Mouse (Mus musculus) brain, embryonic 14.5 days (tissue): ENCODE results near the gene Arpc2. TPM values are rescaled to one million over a fixed set of nuclear protein-coding genes. Genes with fewer than 3 reads are reported as not detected.

Experiments used
- DNase-seq: peaks from one replicate; pipeline ENCODE4 v3.0.0-alpha.2; 2011; ENCODE audit warnings: low read depth
- CTCF ChIP-seq: fragments of 200-500 bp; IDR thresholded peaks from 2 replicates; pipeline ENCODE4 v1.5.1; 2012; ENCODE audit warnings: inconsistent platforms, mild to moderate bottlenecking, moderate library complexity, borderline replicate concordance; ENCODE audit not compliant: insufficient read depth, insufficient read length; ENCODE audit errors: extremely low read depth
- POLR2A ChIP-seq: fragments of 200-500 bp; IDR thresholded peaks from 2 replicates; pipeline ENCODE4 v1.6.1; 2012; ENCODE audit warnings: mild to moderate bottlenecking, inconsistent platforms, borderline replicate concordance; ENCODE audit not compliant: poor library complexity, insufficient read depth, insufficient read length, severe bottlenecking; ENCODE audit errors: extremely low read depth
- polyA plus RNA-seq: library from polyadenylated mRNA; depleted of rRNA; stranded (reverse); fragments of >200 nt; gene quantifications from 2 replicates; pipeline ENCODE4 v1.2.3, GENCODE M21; 2012

The Arpc2 gene
- polyA plus RNA-seq, 1 experiment: 224 TPM

DNA sequence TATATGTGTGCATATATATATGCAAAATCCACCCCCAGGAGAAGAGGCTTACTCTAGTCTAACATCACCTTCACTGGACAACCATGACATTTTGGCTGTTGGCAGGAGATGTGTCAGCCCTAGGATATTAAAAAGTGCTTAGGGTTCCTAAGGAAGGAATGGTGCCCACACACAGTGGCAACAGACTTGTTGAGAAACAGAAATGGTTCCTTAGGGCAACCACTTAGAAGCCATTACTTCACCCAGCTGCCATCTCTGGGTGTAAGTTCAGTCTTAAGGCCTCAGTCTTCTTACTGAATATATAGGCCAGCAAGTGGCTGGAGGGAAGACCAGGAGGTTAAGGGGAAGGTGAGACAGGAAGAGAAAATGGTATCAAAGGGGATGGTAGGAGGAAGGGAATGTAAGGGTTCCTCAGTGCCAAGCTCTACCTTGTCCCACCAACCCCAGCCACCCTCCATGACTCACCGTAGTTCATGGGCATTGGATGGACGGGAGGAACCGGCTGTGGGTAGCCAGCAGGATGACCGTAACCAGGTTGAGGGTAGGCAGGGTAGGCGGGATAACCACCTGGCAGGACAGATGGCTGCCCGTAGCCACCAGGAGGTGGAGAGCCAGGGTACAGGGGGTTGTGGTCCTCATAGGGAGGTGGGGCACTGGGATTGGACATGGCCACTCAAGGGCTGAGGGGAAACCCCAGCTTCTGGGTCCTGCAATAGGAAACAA lies 59.0 kb downstream of the Arpc2 start:
- TF ChIP-seq POLR2A (no peak), CTCF (no peak)
- DNase-seq: no peak

DNA sequence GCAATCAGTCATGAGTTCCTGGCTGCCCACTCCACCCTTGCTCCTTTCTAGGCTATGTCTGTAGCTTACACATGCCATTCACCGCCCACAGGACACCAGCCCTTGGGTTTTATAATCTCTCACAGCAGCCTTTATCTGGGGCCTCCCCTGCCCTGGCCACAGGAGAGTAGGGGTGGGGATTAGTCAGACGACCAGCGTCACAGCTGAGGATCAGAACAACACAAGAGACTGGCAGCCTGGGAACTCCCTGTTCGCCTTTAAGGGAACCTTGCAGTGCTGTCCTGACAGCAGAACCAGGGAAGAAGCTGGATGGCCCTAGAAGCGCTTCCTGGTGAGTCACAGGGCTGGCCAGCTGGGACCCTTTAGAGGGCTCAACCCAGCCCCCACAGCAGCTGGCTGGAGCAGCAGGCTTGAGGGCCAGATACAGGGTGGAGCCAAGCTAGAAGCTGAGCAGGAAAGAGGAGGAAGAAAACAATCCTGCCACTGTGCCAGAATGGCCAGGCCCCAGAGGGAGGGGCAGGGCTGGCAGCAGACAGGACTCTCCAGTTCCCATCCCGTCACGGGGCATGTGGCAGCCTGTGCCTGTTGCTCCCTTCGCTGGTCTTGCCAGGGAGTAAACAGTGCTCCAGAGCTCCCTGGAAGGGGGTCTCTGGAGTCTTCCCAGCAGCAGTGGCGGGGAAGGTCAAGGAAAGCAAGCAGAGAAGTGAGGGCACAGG lies 59.7 kb downstream of the Arpc2 start:
- DNase-seq: peak; percentile 91
- no peak for TF ChIP-seq POLR2A
- no peak for TF ChIP-seq CTCF

DNA sequence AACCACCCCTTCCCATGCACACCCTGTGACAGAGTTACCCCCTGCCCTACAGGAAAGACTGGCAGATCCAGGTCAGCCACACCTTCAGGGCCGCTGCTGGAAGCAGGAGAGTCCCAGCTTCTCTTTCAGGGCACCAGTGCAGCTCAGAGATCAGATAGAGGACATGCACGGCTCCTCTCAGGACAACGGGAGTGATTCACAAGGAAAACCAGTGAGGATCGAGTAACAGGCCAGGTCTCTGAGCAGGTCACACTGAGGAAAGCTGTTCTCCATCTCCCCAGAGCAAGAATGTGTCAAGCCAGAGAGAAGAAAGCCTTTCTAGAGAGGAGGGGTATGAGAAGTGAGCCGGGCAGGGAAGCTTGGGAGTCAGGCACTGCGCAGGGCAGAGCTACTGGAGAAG lies 60.6 kb downstream of the Arpc2 start:
- no peak for DNase-seq

DNA sequence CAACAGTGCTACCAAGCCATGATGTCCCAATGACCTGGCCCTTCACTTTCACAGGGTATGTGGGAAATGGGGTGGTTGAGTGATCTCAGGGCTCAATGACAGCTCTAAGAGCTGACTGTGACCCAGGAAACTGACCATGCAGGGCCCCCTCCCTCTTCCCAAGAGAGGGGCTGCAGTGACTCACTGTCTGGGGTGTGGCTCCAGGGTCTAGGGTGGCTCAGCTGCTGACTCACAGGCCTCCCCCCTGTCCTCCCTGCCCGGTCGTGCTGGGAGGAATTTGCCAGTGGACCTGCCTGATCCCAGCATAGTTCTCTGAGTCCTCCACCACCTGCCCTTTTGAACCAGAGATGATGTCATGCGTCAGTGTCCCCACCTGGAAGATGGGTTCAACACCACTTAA lies 61.4 kb downstream of the Arpc2 start:
- no peak for DNase-seq
- TF ChIP-seq CTCF: no peak
- no peak for TF ChIP-seq POLR2A

More for the DNA sequence above, 60.6 kb downstream of the Arpc2 start:
- TF ChIP-seq CTCF (no peak), POLR2A (no peak)

DNA sequence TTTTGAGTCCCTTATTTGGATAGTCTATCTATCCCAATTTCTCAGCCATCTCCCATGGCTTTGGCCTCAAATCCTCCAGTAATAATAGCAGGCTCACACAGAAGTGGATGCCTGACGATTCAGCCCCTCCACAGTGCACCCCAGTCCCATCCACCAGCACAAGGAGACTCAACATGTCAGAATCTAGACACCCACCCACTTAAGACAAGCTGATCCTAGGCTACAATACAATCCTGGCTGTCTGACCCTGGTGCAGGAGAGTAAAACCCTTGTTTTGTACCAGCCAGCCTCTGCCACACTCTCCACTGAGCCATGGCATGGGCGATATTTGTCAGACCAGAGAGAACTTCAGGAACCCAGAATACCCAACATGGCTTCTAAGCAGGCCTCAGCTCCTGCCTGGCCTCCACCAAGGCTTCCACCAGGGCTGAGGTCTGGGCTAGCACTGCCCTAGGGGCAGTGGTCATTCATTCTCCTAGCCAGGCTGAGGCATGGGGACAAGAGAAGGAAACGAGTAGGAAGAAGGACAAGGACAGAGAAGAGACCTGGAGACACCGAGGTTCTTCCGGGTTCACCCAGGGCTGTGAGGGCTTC lies 62.4 kb downstream of the Arpc2 start:
- TF ChIP-seq CTCF: no peak
- no peak for TF ChIP-seq POLR2A
- DNase-seq: no peak

DNA sequence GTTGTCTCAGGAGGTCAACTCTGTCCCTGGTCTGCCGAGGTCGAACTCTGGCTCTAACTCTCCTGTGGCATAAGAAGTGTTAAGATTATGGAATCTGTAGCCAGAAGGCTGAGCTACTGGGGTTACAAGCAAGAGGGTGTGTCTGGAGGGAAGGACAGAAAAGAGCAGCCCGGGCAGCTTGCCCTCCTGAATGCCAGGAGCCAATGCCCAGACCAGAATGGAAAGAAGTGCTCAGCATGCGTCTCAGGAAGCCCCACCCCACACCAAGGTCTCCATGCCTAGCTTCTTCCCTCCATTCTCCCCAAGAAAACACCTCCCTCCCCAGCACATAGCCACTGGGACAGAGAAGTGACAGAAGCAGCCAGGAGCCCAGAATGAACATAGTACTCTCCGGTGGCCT lies 63.1 kb downstream of the Arpc2 start:
- TF ChIP-seq POLR2A (no peak), CTCF (no peak)
- no peak for DNase-seq

DNA sequence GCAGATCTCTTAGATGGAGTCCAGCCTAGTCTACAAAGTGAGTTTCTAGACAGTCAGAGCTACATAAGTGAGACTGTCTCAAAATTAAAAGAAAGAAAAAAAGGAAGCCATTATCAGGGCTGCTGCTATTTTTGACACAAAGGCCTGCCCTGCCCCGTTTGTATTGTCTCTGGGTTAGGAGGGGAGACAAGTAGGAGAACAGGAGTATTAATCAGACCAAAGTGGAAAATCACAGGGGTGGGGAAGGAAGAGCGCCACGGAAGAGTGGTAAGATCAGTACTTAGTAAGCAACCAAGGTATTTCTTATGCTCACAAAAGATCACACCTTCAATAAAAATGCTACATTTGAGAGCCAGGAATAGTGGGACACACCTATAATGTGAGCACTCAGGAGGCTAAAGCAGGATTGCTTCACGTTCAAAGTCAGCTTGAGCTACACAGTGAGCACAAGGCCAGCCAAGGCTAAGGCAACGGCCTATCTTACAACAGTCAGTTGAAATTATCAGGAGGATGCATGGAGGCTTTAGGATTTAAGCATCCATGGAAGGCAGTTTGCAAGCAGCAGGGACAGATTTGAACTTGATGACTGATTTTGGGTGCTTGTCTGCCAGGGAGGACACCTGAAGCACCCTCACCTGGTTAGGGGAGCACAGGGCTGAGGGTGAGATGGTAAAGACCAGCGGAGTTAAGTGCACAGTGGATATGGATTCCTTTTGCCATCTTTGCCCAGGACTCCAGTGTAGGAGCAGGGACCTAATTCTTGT lies 64.6 kb downstream of the Arpc2 start:
- TF ChIP-seq CTCF: no peak
- no peak for TF ChIP-seq POLR2A
- DNase-seq: no peak

DNA sequence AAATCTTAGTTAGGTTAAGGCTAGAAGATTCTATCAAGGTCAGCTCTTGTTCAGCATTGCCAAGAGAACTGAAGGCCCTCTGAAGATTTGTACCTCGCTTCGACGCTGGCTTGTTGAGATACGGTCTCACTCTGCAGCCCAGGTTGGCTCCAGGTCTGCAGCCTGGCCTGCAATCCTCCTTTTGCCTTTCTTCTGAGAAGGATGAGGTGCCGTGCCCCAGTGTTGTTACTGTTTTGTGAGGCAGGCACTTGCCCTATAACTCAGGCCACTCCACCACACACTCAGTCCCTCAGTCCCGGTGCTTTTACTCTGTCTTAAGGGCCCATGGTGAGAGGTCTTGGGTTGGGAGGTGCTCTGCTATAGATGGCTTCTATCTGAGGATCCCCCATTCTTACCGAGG lies 66.3 kb downstream of the Arpc2 start:
- TF ChIP-seq POLR2A: no peak
- no peak for TF ChIP-seq CTCF
- DNase-seq: no peak

DNA sequence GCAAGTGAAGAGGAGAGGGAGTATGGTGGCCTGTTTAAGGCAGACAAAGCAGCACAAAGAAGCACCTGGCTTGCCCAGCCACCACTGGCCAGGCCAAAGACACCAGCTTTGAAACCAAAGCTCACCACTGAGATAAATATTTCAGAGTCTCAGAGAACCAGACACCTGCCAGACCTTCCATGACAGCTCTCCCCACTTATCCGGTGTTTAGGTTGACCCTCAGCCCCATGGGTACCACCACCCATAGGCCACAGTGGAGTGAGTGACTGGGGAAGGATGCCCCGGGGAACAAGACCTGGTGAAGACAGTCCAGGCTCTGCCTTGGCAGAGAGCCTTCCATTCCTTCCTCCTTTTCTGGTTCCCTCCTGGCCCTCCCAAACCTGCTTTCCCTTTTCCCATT lies 67.0 kb downstream of the Arpc2 start:
- DNase-seq: no peak
- TF ChIP-seq CTCF (no peak), POLR2A (no peak)

DNA sequence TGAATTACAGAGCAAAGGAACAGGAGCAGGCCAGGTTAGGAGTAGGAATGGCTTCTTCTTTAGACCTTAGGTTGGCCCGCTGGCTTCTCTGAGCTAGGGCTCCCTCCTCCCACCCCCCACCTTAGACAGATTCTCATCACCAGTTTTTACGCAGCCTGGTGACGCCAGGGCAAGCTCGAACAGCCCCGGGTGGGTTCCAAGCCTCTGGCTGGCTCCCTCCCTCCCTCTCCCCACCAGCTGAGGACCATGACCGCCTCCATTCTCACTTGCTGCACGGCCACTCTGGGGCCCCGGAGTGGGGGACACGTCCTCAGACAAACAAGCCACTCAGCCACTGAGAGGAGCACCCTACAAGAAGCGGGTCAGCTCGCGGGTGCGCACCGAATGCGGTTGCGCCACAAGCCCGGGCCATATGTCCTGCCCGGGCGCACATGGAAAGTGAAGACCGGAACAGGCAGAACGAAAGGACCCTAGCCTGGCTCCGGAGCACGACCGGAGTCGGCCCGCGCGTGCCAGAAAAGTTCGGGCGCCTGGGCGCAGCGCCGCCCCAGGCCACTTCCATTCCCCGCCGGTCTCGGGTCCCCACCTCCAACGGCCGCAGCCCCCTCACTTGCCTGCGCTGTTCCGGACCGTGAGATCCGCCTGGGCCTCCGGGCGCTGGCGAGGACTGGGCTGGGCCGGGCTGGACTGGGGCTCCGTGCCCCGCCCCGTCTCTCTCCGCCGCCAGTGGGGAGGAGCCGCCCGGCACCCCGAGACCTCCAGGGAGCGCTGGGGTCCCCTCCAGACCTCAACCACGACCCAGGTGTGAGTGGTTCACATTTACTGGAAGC lies 67.8 kb downstream of the Arpc2 start:
- TF ChIP-seq CTCF: no peak
- DNase-seq: peak; percentile 42

DNA sequence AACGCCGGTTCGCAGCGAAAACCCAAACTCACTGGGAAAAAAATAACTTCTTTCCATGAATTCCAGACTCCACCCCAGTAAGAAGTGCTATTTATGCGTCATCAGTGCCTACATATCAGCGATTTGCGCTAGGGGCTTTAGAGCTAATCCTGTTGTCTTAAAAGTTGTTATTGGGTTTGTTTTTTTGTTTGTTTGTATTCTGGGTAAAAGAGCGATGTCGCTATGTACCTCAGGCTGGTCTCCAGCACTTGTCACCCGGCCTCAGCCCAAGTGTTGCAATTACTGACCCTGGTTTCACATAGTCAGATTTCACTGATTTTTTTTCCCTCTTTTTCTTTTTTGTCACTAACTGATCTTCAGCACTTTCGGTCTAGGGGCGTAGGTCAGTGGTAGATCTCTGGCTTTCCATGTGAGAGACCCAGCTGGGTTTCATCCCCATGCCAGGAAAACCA lies 68.5 kb downstream of the Arpc2 start:
- no peak for DNase-seq
- TF ChIP-seq POLR2A (no peak), CTCF (no peak)

DNA sequence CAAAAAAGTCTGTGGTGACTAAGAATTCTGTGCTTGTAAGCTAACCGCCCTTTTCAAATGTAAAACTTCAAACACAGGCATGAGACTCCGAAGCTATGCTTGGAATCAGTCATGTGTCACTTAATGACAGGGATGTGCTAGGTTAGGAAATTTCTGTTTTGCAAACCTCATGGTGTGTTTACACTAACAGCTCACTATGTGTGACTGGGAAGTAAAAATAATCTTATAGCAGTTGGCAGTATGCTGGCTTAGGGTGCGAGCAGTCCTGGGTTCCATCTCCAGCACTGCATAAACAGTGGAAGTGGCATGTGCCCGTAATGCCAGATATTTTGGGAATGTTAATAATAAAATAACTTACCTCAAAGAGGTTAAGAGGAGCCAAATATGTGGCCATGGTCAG lies 69.1 kb downstream of the Arpc2 start:
- no peak for TF ChIP-seq POLR2A
- TF ChIP-seq CTCF: no peak
- no peak for DNase-seq
